Mouse (Mus musculus) monocyte, adult 5-6 weeks (primary cell): ENCODE results near the gene Tigit. TPM values are rescaled to one million over a fixed set of nuclear protein-coding genes. Genes with fewer than 3 reads are reported as not detected.

ENCODE experiments used
- total RNA-seq: library from RNA; stranded (forward); fragments of 200-1000, 200-491, 200-594 nt; gene quantifications from 3 replicates; pipeline ENCODE4 v1.2.3, GENCODE M21; 2017

Tigit gene
- total RNA-seq, 1 experiment from 2014 or later = 5.7 TPM

Other genes starting within 250 kb of the Tigit start
- gene Drd3, start 89.9 kb upstream of the Tigit start, total RNA-seq = not detected in 3 replicates
- gene Ccdc191, start 225.7 kb upstream of the Tigit start, total RNA-seq = 6.9 to 20.4 TPM (median 11.4 TPM) in 3 replicates